Mouse (Mus musculus) gastrocnemius, adult 8-10 months (tissue): ENCODE data around the gene Mblac2. TPM values are rescaled to one million over a fixed set of nuclear protein-coding genes. Genes with fewer than 3 reads are reported as not detected.
"Not testable (repeated sequence)": the region's sequence is repeated elsewhere in the genome, so short reads cannot be mapped to it uniquely, and the experiment has no call there.

ENCODE experiments used
- DNase-seq, 2 experiments: peaks; one replicate each; pipeline ENCODE4 v3.0.0; 2022; ENCODE audit warnings: low spot score in 2 of 2
- total RNA-seq, 4 experiments: library from RNA; stranded (reverse); gene quantifications; 2 replicates each; pipeline ENCODE4 v1.2.4; 2022

Gene Mblac2
- total RNA-seq, result 1 to 10 TPM; 1.2 to 1.8 (median 1.4) TPM

DNA sequence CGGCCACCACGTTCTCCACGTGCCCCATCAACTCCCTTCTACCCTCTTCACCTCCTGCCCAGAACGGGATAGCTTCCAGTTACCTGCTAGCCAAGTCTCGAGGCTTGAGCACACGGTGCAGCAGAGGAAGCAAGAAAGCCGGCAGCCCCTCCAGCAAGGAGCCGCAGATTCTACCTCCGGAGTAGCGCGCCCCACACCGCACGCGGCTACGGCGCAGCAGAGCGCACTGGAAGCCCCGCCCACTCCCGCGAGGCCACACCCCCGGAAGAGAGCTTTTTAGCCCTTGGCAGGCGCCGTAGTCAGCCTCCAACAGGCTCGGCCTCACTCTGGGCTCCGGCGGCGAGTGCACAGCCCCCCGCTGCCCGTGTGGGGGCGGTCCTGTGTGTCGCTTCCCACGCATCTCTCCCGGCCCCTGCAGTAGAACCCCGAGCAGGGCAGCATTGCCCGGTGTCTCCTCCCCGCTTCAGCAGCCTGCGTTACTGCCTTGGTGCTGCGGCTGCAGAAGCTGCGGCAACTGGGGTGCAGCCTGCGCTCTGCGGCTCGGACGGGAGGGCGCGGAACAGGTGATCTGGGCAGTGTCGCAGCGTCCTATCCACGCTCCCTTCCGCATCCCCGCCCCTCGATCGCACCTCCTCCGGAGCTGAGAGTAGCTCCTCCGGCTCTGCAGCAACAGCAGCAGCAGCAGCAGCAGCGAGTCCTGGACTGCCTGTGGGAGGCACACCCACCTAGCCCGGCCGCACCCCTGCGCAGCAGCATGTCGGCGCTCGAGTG, at the start of gene Mblac2, which contains the start of gene Polr3g:
Gene Mblac2 (plus strand): TSS at position 567 of the 771 bp plus-strand sequence.
Gene Polr3g (minus strand): TSS at position 239 of the 771 bp plus-strand sequence.
- DNase-seq, result peak; percentile 86 to 90

DNA sequence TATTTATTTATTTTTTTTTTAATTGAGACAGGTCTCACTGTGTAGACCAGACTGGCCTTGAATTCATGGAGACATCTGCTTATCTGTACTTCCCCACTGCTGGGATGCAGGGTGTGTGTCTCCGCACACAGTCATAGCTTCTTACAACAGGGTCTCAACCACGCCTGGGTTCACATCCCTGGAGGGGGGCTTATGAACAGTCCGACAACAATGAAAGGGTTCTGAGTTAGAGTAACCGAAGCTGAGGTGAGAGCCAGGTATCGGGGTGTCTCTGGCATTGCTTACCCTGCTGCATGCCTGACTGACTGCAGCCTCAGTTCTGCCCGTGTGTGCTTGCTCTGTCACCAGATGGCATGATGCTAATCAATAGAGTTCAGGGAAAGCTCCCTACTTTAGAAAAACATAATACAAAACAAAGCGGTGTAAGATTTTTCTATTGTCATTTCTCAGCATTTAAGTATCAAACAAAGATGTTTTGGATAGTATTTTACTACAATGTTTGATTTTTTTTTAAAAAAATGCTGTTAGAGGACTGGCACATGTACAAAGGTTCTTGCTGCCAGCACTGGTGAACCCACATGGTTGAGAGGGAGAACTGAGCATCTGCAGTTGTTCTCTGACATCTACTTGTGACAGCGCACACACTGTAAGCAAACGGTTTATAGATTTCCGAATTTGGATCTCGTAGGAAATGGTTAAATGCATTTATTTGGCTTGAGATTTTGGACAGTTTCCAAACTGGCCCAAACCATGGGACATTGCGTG, 47.4 kb upstream of the Mblac2 start:
- DNase-seq, result no peak

DNA sequence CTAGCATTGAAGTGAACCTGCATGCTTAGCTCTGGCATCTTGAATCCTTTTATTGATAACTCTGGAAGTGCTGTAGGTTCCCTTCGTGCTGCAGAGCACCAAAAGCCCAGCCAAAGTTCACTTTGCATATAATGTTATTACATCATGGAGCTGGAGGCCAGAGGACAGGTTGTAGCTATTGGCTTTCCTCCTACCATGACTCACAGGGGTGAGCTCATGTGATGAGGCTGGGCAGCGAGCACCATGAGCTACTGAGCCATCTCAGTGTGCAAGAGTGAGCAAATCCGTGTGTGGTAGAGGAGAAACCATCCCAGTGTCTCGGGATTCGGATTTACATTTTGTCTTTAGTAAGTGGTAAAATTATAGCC, 46.8 kb upstream of the Mblac2 start:
- DNase-seq, result no peak

DNA sequence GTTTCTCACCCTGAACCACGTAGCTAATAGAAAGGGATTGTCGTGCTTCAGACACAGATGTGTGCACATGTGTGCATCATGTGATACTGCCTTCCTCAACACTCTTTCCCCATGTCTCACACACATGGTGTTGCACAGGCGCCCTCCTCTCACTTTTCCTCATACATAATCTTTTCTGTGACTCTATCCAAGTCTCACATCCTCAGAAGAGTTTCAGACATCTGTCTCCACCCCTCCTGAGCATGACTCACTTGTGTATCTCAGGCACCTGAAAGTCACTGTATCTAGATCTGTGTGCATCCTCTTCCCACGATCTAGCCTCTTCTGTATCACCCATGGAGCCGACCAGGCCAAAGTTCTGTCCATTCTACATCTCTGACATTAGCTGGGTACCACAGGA, 43.4 kb upstream of the Mblac2 start:
- DNase-seq, result no peak

DNA sequence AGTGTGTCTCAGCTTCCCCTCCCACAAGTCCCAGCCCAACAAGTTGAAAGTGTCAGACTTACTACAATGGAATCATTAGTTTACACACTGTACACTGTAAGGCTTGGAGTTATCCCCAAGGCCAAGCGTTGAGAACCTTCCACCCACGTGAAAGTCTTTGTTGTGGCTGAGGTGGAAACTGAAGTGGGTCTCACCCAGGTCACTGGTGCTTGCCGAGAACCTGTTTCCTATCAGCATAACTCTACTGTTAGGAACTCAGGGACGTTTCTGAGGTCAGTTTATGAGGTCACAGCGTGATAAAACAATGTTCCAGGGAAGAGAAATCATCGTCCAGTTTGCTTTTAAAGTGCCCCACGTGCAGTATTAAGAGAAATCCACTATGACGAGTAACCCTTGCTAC, 35.8 kb upstream of the Mblac2 start:
- no peak for DNase-seq

- DNase-seq, result no peak
These were observed 28.0 kb upstream of the Mblac2 start for GRCm38 (mm10) chr13:81683107-81683506.

GRCm38 (mm10) chr13:81684258-81684657, 26.9 kb upstream of the Mblac2 start:
- no peak for DNase-seq

GRCm38 (mm10) chr13:81684884-81685283, 26.3 kb upstream of the Mblac2 start:
- DNase-seq, result no peak

DNA sequence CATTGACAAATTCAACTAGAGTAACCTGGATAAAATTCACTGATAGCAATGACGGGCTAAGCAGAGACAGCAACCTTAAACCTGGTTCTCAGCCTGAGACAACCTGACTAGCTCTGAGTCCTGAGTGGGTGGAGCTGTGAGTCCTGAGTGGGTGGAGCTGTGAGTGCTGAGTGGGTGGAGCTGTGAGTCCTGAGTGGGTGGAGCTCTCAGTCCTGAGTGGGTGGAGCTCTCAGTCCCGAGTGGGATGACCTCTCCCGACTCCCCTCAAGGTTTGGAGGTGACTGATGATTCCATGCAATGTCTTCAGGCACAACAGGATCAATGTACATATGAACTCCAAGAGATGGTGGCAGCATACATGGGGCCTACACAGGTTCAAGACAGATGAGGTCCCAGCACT, 21.6 kb upstream of the Mblac2 start:
- no peak for DNase-seq

- DNase-seq, result no peak
These were observed 20.7 kb upstream of the Mblac2 start for GRCm38 (mm10) chr13:81690477-81690876.

GRCm38 (mm10) chr13:81691606-81692005, 19.5 kb upstream of the Mblac2 start:
- DNase-seq, result no peak

DNA sequence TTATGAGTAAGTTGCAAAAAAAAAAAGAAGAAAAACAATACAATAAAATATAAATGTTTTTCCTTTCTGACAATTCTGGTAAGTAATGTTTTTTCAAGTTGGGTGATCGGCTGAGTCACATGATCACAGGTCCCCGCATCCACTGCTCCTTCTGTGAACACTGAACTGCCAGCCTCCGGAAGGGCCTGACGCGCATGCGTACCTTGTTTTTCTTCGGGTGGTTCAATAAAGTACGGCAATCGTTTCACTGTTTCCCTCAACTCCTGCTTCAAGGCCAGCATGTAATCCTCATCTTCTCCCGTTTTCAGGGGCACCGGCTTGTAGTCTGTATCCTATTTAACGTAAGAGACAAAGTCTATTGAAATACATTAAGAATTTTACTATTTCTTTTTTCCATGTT, 16.7 kb upstream of the Mblac2 start:
- DNase-seq, result no peak

GRCm38 (mm10) chr13:81703148-81703547, 8.0 kb upstream of the Mblac2 start:
- no peak for DNase-seq

GRCm38 (mm10) chr13:81703621-81704020, 7.5 kb upstream of the Mblac2 start:
- DNase-seq, result no peak

DNA sequence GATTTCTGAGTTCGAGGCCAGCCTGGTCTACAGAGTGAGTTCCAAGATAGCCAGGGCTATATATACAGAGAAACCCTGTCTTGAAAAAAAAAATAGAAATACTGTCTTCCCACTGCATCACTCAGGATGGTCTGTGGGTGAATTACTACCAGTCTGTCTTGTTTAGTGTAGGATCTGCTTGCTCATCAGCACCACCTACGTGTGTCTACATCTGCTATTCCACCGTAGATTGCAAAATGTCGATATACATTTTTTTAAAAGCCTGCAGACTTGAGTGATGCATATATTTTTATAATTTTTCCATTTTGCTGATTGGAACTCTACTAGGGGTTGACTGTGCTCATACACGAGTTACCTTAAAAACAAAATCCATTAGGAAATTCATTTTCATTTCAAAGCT, 4.8 kb upstream of the Mblac2 start:
- DNase-seq, result no peak

GRCm38 (mm10) chr13:81709805-81710204, 1.3 kb upstream of the Mblac2 start:
- DNase-seq, result no peak

DNA sequence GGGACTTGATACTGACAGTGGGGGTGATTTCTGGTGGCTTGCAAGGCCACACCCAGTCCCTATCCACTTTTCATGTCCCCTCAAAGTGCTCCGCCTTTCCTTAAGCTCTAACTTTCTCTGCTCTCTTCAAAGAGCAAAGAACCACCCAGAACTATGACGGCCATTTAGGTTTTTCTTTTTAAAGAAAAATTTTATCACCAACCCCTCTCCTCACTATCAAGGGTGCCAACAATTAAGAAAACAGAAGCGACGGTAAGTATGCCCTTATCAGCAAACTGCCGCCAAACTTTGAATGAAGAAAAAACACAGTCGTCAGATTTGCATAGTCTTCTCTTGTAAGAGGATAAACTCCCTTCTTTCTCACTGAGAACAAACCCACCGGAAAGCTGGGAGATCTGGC, 875 bp upstream of the Mblac2 start:
- no peak for DNase-seq

DNA sequence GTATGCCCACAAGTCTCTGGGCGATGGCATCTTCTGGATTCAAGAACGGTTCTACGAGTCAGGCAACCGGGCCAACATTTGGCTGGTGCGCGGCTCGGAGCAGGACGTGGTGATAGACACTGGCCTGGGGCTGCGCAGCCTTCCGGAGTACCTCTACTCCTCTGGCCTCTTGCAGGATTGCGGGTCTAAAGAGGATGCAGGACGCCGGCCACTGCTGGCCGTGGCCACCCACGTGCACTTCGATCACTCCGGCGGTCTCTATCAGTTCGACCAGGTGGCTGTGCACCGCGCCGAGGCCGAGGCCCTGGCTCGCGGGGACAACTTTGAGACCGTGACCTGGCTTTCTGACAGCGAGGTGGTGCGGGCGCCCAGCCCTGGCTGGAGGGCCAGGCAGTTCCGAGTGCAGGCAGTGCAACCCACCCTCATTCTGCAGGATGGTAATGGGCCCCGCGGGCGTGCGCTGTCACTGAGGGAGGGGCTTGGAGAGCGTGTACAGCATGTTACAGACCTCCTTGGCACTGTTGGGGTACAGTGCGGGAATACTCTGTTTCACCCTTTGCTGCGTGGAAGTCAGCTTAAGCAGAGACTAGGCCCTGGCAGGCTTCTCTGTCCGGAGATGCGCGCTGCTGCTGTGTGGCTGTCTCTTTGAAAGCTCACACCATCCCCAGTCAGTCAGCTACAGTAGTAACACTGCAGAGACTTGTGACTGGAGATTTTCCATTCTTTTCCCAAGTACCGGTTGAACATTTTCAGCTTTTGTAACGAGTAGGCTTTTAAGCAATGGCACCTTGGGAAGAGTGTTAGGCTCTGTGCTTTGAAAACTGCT, 618 bp downstream of the Mblac2 start:
- DNase-seq, result no peak

GRCm38 (mm10) chr13:81713896-81714295, 2.8 kb downstream of the Mblac2 start:
- DNase-seq, result no peak

DNA sequence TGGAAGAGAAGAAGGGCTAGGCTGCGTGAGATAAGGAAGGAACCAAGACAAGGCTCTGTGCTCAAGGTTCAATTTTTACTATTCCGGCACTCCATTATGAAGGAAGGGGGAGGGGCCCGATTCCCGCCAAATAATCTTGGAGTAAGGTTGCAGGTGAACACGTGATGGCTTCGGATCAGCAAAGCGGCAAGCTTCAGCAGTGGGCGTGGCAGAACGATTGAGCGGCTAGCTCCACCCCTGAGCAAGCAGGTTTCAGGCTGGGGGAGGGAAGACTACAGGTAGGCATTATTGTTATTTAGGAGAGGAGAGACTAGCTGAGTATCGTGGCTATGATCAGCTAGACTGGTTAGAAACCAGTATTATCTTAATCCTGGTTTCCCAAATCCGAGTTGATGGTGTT, 17.0 kb downstream of the Mblac2 start:
- not testable (repeated sequence) for DNase-seq

- no peak for DNase-seq
These were observed 18.0 kb downstream of the Mblac2 start for GRCm38 (mm10) chr13:81729102-81729501.

DNA sequence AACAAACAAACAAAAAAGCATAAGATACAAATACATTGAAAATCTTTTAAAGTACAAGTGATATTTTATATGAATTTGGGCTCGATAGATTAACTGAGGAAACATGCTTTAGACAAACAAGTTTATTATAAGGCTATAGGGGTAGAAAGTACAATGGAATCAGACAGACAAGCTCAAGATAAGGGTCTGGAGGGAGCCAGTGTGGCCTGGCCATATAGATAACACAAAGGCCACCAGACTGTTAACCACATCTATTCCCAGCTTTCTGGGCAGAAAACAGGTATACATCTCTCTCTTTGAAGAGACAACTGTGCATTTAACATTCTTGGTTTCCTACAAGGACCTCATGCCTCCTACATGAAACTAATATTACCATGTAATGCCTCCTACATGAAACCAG, 19.2 kb downstream of the Mblac2 start:
- DNase-seq, result no peak
